Mouse (Mus musculus) liver, adult (tissue): ENCODE results near the gene Arhgap6.

ENCODE experiments used
- GATA4 ChIP-seq: IDR thresholded peaks from 2 replicates; pipeline ENCODE4 v1.6.1; 2014; ENCODE audit warnings: mild to moderate bottlenecking, low read length; ENCODE audit not compliant: insufficient replicate concordance

Gene Arhgap6

DNA sequence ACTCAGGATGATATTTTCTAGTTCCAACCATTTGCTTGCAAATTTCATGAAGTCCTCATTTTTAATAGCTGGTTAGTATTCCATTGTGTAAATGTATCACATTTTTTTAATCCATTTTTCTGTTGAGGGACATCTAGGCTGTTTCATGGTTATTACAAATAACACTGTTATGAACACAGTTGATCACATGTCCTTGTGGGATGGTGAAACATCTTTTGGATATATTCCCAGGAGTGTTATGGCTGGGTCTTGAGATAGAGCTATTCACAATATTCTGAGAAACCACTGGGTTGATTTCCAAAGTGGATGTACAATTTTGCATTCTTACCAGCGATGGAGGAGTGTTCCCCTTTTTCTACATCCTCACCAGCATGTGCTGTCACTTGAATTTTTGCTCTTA, 137.5 kb downstream of the Arhgap6 start:
- TF ChIP-seq GATA4 = no peak

DNA sequence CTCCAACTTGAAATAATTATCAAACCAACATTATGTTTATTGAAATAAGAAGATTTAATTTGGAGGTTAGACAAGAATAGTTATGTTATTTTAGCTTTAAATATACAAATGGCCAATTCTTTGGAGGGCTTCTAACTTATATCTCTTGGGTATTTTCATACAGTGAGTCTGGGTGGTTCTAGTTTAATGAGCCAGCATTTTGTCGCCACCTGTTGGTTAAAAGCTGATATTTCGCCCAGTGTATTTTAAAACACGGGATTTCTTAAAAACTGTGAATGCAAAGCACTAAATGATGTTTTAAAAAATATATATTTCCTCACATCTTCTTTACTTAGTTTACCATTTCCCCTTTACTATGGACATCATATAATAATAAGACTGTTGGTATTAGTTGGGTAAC, 140.5 kb downstream of the Arhgap6 start:
- TF ChIP-seq GATA4 = no peak

DNA sequence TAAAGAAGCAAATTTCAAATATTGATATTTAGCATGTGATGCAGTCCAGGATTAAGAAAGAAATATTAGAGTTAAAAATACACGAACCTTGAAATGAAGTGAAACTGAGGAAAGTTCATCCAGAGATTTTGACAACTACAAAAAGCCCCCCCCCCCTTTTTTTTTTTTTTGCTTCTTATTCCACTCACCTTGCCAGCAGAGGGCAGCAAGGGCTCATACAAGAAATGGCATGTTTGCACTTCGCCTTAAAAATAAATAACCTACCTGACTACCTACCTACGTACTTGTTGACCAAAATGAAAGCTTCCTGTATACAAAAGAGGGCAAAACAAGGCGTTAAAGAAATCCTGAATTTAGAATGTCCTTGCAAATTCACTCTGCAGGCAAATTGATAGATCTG, 143.0 kb downstream of the Arhgap6 start:
- no peak for TF ChIP-seq GATA4

DNA sequence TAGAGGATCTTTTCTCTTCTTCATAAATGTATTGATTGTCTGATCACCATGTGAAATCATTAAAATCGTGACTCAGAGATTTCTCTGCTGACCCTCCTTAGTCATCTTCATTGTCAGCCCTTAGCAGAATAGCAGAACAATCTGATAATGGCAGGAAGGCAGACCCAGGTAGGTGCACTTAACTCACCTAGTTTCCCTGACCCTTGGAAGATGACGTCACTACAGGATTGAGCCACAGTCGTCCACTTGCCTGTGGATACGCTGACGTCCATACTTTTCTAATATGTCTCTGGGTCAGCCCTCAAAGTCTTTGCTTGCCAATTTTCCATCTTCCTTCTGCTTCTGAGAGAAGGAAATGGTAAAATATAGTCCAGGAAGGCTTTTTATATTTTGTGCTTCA, 146.8 kb downstream of the Arhgap6 start:
- no peak for TF ChIP-seq GATA4

DNA sequence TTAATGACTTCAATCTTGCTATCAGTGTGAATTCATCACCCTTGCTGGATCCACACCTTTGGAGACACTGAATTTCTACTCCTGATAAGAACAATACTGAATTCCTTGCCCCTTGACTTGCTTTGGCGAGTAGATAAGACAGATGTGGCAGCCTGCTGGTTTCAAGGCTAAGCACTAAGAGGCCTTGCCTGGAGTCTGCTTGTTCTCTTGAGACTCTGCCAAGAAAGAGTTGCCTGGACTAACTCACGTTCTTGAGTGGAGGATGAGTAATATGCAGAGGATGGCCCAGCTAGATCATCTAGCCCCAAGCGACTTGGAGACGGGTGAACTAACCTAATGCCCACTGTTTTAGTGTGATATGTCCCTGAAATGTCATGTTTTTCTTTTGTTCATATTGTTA, 148.3 kb downstream of the Arhgap6 start:
- no peak for TF ChIP-seq GATA4

DNA sequence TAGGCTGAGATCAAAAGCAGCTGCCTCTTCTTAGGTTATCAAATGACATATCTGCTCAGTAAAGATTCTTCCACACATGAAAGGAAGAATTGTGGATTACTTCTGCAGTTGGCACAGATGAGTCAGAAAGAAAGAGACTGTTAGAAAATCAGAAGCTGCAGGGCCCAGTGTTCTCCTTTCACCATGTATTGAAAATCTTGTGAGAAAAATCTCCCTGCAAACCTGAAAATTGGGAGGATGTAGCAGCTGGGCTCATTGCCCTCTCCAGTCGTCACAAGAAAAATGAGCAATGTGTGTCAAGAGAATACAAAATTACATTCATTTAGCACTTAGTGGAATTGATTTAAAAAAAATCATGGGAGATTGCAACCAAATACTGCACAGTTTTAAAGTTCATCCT, 180.5 kb downstream of the Arhgap6 start:
- no peak for TF ChIP-seq GATA4

DNA sequence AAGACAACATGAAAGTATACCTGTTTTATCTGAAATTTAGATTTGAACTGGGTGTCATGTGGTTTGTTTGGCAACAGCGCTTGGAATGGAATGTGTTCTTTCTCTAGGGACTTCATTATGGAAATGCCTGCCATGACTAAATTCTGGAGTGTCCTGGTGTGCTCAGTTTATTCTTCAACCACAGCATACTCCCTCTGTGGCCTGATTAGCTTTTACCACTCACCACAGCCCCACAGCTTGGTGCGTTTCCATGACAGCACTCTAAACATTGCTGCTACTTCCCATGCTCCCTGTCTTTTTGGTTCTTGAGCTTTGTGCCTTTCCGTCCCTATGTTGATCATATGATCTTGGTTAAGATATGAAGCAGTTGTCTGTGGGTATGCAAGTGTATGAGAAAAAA, 182.9 kb downstream of the Arhgap6 start:
- TF ChIP-seq GATA4 = no peak

DNA sequence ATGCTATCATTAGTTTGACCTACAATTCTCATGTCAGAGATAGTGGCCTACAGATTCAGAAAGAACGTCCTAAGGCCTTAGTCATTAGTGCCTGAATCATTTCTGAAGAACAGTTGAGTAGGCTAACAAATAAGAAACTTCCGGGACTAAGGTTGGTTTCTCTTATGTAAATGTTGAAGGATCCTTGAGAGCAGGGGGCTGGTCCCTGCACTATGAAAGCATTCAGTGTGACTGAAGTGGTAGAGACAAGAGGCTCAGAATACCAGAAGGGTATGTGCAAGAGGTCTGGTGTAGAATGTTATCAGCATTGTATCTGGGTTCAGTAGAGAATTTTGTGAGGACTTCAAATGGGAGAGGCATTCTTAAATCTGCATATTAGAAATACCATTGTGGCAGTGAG, 185.5 kb downstream of the Arhgap6 start:
- no peak for TF ChIP-seq GATA4

DNA sequence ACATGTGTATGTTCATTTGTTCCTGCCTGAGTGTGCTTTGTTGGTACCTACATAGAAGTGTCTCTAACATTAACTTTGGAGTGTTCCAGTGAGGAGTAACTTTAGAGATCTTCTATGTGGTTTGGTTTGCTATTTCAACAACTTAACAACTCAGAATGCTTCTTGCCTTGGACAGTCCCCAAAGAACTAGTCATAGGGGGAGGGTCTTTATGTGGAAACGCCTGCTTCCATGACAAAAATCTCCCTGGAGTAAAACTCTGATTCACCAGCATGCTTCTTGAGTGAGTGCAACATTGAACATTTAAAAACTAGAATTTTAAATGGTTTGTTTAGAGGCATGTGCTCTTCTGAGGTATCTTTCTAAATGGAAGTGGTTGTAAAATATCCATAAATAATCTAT, 212.2 kb downstream of the Arhgap6 start:
- no peak for TF ChIP-seq GATA4

DNA sequence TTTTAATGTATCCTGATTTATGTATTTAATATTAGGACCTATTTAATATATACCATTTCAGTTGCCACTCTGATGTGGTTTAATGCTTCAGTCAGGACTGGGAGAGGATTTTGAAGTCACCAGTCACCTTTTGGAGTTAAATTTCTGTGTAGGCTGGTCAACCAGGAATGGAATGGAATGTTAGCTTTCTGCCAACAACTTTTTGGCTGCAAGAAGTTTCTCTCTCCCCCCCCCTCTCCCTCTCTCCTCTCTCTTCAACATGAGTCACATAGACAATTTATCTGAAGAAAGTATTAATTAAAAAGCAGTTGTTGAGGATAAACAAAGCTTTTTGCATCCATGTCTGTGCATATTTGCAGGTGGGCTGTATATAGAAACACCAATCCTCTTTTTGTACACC, 217.8 kb downstream of the Arhgap6 start:
- TF ChIP-seq GATA4 = no peak

DNA sequence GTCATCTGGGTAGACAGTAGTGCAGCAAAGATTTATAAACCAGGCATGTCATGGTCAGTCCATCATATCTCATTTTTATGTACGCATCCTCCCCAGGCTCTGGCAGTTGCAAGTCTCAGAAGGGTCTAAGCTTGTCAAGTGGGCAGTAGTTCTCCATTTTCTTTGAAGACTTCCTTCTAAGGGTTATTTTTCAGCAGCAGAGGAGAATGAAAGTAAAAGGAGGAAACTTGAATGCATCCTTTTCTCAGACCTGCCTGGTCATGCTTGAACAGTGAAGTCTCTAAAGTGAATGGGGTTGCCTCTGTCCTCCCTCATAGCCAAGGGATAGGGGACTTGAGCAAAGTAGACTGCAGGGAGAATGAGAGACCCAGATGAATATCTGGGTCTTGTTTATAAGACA, 239.5 kb downstream of the Arhgap6 start:
- TF ChIP-seq GATA4 = no peak

DNA sequence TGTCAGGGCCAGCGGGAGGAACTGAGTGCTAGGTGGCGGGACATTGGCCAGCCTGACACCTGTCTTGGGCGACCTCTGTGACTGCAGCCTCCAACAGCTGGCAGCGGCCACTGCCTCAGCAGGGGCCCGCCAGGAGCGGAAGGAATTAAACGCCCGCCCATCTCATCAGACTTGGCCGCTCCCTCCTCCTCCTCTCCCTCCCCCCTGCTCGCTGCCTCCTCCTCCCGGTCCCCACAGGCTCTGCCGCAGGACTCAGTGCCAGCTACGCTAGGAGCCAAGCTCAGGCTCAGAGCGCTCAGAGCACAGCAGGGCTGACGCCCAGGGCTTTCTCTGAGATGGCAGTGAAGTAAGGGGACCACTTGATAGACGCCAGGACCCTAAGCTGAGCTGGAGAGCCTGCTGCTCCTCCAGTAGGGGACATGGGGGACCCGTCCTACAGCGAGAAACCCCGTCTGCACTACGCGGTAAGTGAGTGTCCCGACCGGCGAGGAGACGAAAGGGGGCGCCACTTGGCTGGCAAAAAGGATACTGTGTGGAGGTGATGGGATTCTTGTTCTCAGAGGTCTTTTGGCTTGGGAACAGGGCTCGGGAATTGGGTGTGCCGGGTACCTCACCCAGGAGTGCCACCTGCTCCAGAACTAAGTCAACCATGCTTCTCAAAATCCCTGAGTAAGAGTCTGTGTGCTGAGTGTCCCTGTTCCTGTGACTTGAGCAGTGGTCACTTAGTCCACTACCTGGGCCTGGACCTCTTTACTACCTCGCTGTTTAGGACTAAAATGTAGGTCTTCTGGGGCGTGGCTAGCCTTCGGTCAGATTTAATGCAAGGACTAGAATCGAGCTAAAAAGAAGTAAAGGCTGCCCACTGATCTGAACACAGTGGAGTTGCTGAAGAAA, 241.8 kb downstream of the Arhgap6 start:
- no peak for TF ChIP-seq GATA4

DNA sequence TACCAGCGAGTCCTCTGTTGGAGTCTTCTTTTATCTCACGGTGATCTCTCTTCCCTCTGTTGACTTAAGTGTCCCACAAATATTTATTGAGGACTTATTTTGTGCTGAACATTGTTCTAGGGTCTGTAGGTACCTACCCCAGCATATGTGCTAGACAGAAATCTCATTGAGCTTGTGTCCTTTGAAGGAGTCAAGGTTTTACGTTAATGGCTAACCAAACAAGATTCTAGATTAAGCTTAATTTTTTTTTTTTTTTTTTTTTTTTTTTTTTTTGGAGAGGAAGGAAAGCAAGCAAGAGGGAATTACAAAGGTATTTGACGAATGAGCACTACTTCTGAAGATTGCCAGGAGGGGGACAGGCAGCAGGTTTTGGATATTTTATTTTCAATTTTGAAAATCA, 242.5 kb downstream of the Arhgap6 start:
- TF ChIP-seq GATA4 = no peak

DNA sequence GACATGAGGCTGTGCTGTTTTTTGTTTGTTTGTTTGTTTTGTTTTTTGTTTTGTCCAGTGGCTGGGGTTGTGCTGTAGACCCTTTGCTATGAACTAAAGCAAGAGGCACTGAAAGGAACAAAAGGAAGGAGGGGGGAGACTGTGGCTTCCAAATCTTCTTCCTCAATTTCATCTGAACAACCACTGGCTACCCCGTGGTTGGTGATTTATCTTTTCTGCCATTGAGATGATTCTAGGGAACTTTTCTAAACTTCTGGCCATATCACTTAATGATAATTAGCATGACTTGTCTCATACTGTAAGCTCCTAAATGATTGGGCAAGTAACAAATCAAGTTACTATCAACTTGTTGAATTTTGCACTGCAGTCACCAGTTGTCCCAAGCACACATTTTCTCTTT, 249.0 kb downstream of the Arhgap6 start:
- TF ChIP-seq GATA4 = no peak

DNA sequence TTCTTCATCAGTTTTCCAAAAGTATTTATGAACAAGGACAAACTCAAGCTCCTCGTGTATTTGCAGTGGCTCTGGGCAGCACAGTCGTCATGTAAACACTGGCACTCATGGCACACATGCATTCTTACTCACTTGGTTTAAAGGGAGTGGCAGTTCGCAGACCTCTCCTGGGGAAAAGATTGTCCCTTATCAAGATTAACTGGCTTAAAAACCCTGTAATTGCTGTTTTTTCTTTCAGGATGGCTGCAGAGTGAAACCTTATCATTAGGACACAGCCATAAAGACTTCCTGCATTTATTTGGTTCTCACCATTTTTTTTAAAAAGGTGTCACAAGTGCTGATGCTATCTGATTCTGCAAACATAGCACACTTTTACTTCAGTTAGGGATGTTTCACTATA, 252.7 kb downstream of the Arhgap6 start:
- TF ChIP-seq GATA4 = no peak

DNA sequence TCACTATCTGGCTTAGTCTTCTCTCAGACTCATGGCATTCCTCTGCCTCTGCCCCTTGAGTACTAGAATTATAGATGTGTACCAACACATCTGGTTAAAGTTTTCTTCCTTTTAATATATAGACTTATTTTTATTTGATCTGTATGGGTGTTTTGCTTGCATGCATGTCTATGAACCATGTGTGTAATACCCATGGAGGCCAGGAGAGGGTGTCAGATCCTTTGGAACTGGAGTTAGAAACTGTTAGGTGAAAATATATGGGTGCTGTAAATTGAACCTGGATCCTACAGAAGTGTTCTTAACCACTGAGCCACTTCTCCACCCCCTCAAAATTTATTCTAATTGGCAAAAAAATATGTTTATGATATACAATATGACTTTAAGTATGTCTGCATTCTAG, 254.7 kb downstream of the Arhgap6 start:
- TF ChIP-seq GATA4 = no peak

DNA sequence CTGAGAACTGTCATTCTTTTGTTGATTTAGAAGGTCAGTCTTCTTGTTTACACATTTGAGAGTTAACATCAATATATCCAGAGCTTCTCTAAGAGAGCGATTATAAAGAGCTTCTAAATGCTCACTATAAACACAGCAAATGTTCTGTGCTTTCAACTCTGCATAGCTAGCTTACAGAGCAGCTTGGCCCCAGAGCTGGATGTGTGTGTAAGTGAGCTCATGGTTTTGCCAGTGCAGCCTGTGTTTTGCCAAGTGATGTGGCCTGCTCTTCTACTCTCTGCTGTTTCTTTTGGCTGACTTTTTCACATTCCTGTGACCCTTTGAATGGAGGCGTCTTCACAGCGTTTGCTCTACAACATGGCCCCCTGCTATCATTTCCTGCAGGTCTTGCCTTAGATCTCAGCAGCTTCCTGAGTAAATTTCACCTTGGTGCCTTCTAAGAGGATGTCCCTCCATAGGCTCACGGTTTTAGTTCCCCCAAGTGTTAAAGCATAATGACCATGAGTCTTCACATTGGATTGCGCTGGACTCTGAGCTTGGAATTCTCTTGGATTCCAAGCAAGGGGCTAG, 259.1 kb downstream of the Arhgap6 start:
- no peak for TF ChIP-seq GATA4
